Mouse (Mus musculus): ENCODE measurements around the gene Fbxo3. TPM values are rescaled to one million over a fixed set of nuclear protein-coding genes. Genes with fewer than 3 reads are reported as not detected.
"Not testable (repeated sequence)": the region's sequence is repeated elsewhere in the genome, so short reads cannot be mapped to it uniquely, and the experiment has no call there.

The Fbxo3 gene
- total RNA-seq, 1 experiment from 2014 or later = 82.4 TPM

GRCm38 (mm10) chr2:104035595-104035994, 8.1 kb downstream of the Fbxo3 start:
- no peak for ATAC-seq (replicated peaks; ENCODE audit: low read depth, poor library complexity, severe bottlenecking)

- ATAC-seq (replicated peaks; ENCODE audit: low read depth, poor library complexity, severe bottlenecking) = no peak
Observed at GRCm38 (mm10) chr2:104036316-104036715, 8.8 kb downstream of the Fbxo3 start.

- no peak for ATAC-seq (replicated peaks; ENCODE audit: low read depth, poor library complexity, severe bottlenecking)
Observed at GRCm38 (mm10) chr2:104038236-104038635, 10.7 kb downstream of the Fbxo3 start.

- peak; percentile 50; the same call in 1 of the 2 replicates for ATAC-seq (replicated peaks; ENCODE audit: low read depth, poor library complexity, severe bottlenecking)
Observed at GRCm38 (mm10) chr2:104041632-104042031, 14.1 kb downstream of the Fbxo3 start.

- no peak for ATAC-seq (replicated peaks; ENCODE audit: low read depth, poor library complexity, severe bottlenecking)
Observed at GRCm38 (mm10) chr2:104042766-104043165, 15.2 kb downstream of the Fbxo3 start.

GRCm38 (mm10) chr2:104043624-104044478, 16.3 kb downstream of the Fbxo3 start:
- ATAC-seq (replicated peaks; ENCODE audit: low read depth, poor library complexity, severe bottlenecking) = no peak

GRCm38 (mm10) chr2:104044479-104045080, 17.1 kb downstream of the Fbxo3 start:
- no peak for ATAC-seq (replicated peaks; ENCODE audit: low read depth, poor library complexity, severe bottlenecking)

GRCm38 (mm10) chr2:104058381-104058780, 30.9 kb downstream of the Fbxo3 start:
- ATAC-seq (replicated peaks; ENCODE audit: low read depth, poor library complexity, severe bottlenecking) = no peak

GRCm38 (mm10) chr2:104058954-104059353, 31.4 kb downstream of the Fbxo3 start:
- no peak for ATAC-seq (replicated peaks; ENCODE audit: low read depth, poor library complexity, severe bottlenecking)

- no peak for ATAC-seq (replicated peaks; ENCODE audit: low read depth, poor library complexity, severe bottlenecking)
Observed at GRCm38 (mm10) chr2:104059786-104060185, 32.3 kb downstream of the Fbxo3 start.

GRCm38 (mm10) chr2:104060996-104061395, 33.5 kb downstream of the Fbxo3 start:
- ATAC-seq (replicated peaks; ENCODE audit: low read depth, poor library complexity, severe bottlenecking) = no peak

- no peak for ATAC-seq (replicated peaks; ENCODE audit: low read depth, poor library complexity, severe bottlenecking)
Observed at GRCm38 (mm10) chr2:104062665-104063064, 35.1 kb downstream of the Fbxo3 start.

GRCm38 (mm10) chr2:104064152-104064551, 36.6 kb downstream of the Fbxo3 start:
- ATAC-seq (replicated peaks; ENCODE audit: low read depth, poor library complexity, severe bottlenecking) = no peak

GRCm38 (mm10) chr2:104065526-104065925, 38.0 kb downstream of the Fbxo3 start, which contains the start of gene Gm10912:
Gene Gm10912 (plus strand): TSS chr2:104065826.
- not testable (repeated sequence) for ATAC-seq (replicated peaks; ENCODE audit: low read depth, poor library complexity, severe bottlenecking)

GRCm38 (mm10) chr2:104068450-104068849, 40.9 kb downstream of the Fbxo3 start, which contains the start of gene Gm10799:
Gene Gm10799 (minus strand): TSS chr2:104068550.
- ATAC-seq (replicated peaks; ENCODE audit: low read depth, poor library complexity, severe bottlenecking) = not testable (repeated sequence)

GRCm38 (mm10) chr2:104069704-104070185, 42.2 kb downstream of the Fbxo3 start, which contains the start of gene Cd59b:
Gene Cd59b (plus strand): TSS chr2:104069849.
- peak; percentile 96 for ATAC-seq (replicated peaks; ENCODE audit: low read depth, poor library complexity, severe bottlenecking)

- peak; percentile 98 for ATAC-seq (replicated peaks; ENCODE audit: low read depth, poor library complexity, severe bottlenecking)
Observed at GRCm38 (mm10) chr2:104078285-104078684, 50.8 kb downstream of the Fbxo3 start.

- not testable (repeated sequence) for ATAC-seq (replicated peaks; ENCODE audit: low read depth, poor library complexity, severe bottlenecking)
Observed at GRCm38 (mm10) chr2:104081436-104082050, 54.0 kb downstream of the Fbxo3 start.

- no peak for ATAC-seq (replicated peaks; ENCODE audit: low read depth, poor library complexity, severe bottlenecking)
Observed at GRCm38 (mm10) chr2:104082474-104082873, 55.0 kb downstream of the Fbxo3 start.

- ATAC-seq (replicated peaks; ENCODE audit: low read depth, poor library complexity, severe bottlenecking) = not testable (repeated sequence)
Observed at GRCm38 (mm10) chr2:104084027-104084426, 56.5 kb downstream of the Fbxo3 start.
